ENCODE assay signal across 29 mouse cellular contexts in the genomic region with DNA sequence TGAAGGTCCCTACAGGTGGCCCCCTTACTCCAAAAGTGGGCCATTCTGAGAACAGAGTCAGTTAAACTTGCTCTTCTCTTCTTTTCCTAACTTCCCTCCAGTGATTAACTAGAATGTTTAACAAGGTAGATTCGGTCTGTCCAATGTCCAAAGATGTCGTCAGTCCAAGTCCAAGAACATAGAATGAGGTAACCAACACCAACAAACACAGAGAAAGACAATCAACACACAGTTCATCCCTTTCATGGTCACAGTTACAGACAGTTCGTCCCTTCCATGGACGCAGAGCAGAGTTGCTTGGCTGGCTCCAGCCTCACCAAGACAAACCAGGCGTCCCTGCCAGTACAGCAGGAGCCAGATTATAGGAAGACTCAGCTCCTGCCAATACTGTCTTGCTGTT. TPM values are rescaled to one million over a fixed set of nuclear protein-coding genes. Genes with fewer than 3 reads are reported as not detected.
"Had no signal": no experiment of that assay in that cellular context is flagged by ENCODE, and none has a peak within 500 bp of the region (broad histone marks: within the 10 kb centered on the region; RNA-seq: fewer than 3 reads in every experiment).

No protein-coding gene starts in this region.

- DNase-seq: kidney, postnatal 14 days; layer of hippocampus, adult 9-11 months; liver; lung, adult 2 months; lung, postnatal 14 days; lung, postnatal 4 days; retina, postnatal 1 day; right cerebral cortex, postnatal 25 days; thymus, adult 2 months; thymus, postnatal 14 days; thymus, postnatal 4 days had no signal

- H3K4me2 ChIP-seq: intestine, embryonic 15.5 days; limb, embryonic 13.5 days; liver, embryonic 15.5 days; midbrain, embryonic 13.5 days; neural tube, embryonic 13.5 days had no signal

- H3K27ac ChIP-seq: intestine, embryonic 15.5 days; layer of hippocampus, adult 2 months; limb, embryonic 10.5 days; limb, embryonic 13.5 days; liver, embryonic 15.5 days; midbrain, embryonic 10.5 days; midbrain, embryonic 13.5 days; neural tube, embryonic 13.5 days; stomach, postnatal 0 days had no signal

- ATAC-seq: intestine, embryonic 15.5 days; midbrain, embryonic 13.5 days; midbrain, embryonic 16.5 days had no signal

- H3K9me3 ChIP-seq: intestine, embryonic 15.5 days; limb, embryonic 10.5 days; liver, embryonic 15.5 days; midbrain, embryonic 10.5 days; midbrain, embryonic 13.5 days; neural tube, embryonic 13.5 days had no signal

- H3K4me1 ChIP-seq: intestine, embryonic 15.5 days; limb, embryonic 10.5 days; limb, embryonic 13.5 days; liver, embryonic 15.5 days; midbrain, embryonic 10.5 days; midbrain, embryonic 13.5 days; neural tube, embryonic 13.5 days had no signal

- H3K4me3 ChIP-seq: intestine, embryonic 15.5 days; layer of hippocampus, adult 2 months; limb, embryonic 10.5 days; limb, embryonic 13.5 days; liver, embryonic 15.5 days; midbrain, embryonic 10.5 days; midbrain, embryonic 13.5 days; myocyte; neural tube, embryonic 13.5 days had no signal

- H3K9ac ChIP-seq: intestine, embryonic 15.5 days; limb, embryonic 13.5 days; liver, embryonic 15.5 days; midbrain, embryonic 13.5 days; neural tube, embryonic 13.5 days had no signal

- H3K27me3 ChIP-seq: intestine, embryonic 15.5 days; limb, embryonic 13.5 days; liver, embryonic 15.5 days; midbrain, embryonic 13.5 days; neural tube, embryonic 13.5 days had no signal

- H3K36me3 ChIP-seq: intestine, embryonic 15.5 days; limb, embryonic 10.5 days; limb, embryonic 13.5 days; liver, embryonic 15.5 days; midbrain, embryonic 10.5 days; midbrain, embryonic 13.5 days; neural tube, embryonic 13.5 days had no signal

RNA-seq across cellular contexts. Expression of gene Treh, which starts 1.6 kb away (rescaled TPM):
- total RNA-seq: layer of hippocampus, postnatal 25 days; left cerebral cortex, adult 18-20 months; megakaryocyte progenitor cell, adult 5-6 weeks; monocyte, adult 5-6 weeks; neutrophil, adult 5-6 weeks had no signal
- polyA plus RNA-seq: intestine, embryonic 15.5 days; limb, embryonic 10.5 days; limb, embryonic 13.5 days; liver, embryonic 15.5 days; lung, adult 2 months; lung, embryonic 16.5 days; midbrain, embryonic 10.5 days; midbrain, embryonic 13.5 days; midbrain, embryonic 16.5 days; neural tube, embryonic 13.5 days; stomach, embryonic 14.5 days; stomach, postnatal 0 days had no signal
